Mouse (Mus musculus) 3134 (cell line): ENCODE measurements around the gene Piezo1.

Experiments used
- DNase-seq: peaks from one replicate; pipeline ENCODE4 v3.0.0-alpha.2; 2011; ENCODE audit warnings: low spot score; ENCODE audit not compliant: insufficient read length; ENCODE audit errors: extremely low read depth

Gene Piezo1

GRCm38 (mm10) chr8:122547815-122548214 lies 3.3 kb downstream of the Piezo1 start:
- no peak for DNase-seq

- DNase-seq: peak; percentile 51
Observed at GRCm38 (mm10) chr8:122546811-122547453, 4.2 kb downstream of the Piezo1 start.

- no peak for DNase-seq
Observed at GRCm38 (mm10) chr8:122546066-122546755, 4.9 kb downstream of the Piezo1 start.

- no peak for DNase-seq
Observed at GRCm38 (mm10) chr8:122544138-122544537, 7.0 kb downstream of the Piezo1 start.

- no peak for DNase-seq
Observed at GRCm38 (mm10) chr8:122538310-122539076, 12.6 kb downstream of the Piezo1 start.

GRCm38 (mm10) chr8:122537812-122538211 lies 13.3 kb downstream of the Piezo1 start:
- DNase-seq: no peak

GRCm38 (mm10) chr8:122537033-122537432 lies 14.1 kb downstream of the Piezo1 start:
- no peak for DNase-seq

- DNase-seq: no peak
Observed at GRCm38 (mm10) chr8:122531312-122531711, 19.8 kb downstream of the Piezo1 start.

- no peak for DNase-seq
Observed at GRCm38 (mm10) chr8:122529159-122529558, 22.0 kb downstream of the Piezo1 start.

GRCm38 (mm10) chr8:122527937-122528336 lies 23.2 kb downstream of the Piezo1 start:
- DNase-seq: no peak

GRCm38 (mm10) chr8:122526526-122527170 lies 24.5 kb downstream of the Piezo1 start:
- DNase-seq: no peak

GRCm38 (mm10) chr8:122526084-122526483 lies 25.0 kb downstream of the Piezo1 start:
- no peak for DNase-seq

- DNase-seq: no peak
Observed at GRCm38 (mm10) chr8:122525004-122525403, 26.1 kb downstream of the Piezo1 start.

GRCm38 (mm10) chr8:122524506-122524905 lies 26.6 kb downstream of the Piezo1 start:
- no peak for DNase-seq

GRCm38 (mm10) chr8:122523652-122524360 lies 27.3 kb downstream of the Piezo1 start:
- no peak for DNase-seq

GRCm38 (mm10) chr8:122522796-122523651 lies 28.1 kb downstream of the Piezo1 start:
- DNase-seq: no peak

GRCm38 (mm10) chr8:122520611-122521010 lies 30.5 kb downstream of the Piezo1 start:
- no peak for DNase-seq

GRCm38 (mm10) chr8:122517541-122518190 lies 33.5 kb downstream of the Piezo1 start:
- no peak for DNase-seq

GRCm38 (mm10) chr8:122515699-122516098 lies 35.4 kb downstream of the Piezo1 start:
- DNase-seq: no peak
